Mouse (Mus musculus) embryonic facial prominence, embryonic 15.5 days (tissue): ENCODE data around the gene Prim2. TPM values are rescaled to one million over a fixed set of nuclear protein-coding genes. Genes with fewer than 3 reads are reported as not detected.
"Not testable (repeated sequence)": the region's sequence is repeated elsewhere in the genome, so short reads cannot be mapped to it uniquely, and the experiment has no call there.

Source experiments
- ATAC-seq: fragments of 200-750 bp; cut with Nextera tagmentation; 2 replicates; pipeline ENCODE4 v1.8.0; 2017; ENCODE audit warnings: low read depth, moderate TSS enrichment; ENCODE audit not compliant: insufficient number of reproducible peaks, low FRiP score, low TSS enrichment
- H3K27ac ChIP-seq: fragments of 300-500 bp; sonication (generic); replicated peaks from 2 replicates; pipeline ENCODE4 v1.5.1; 2015; ENCODE audit warnings: mild to moderate bottlenecking, inconsistent platforms
- H3K27me3 ChIP-seq: fragments of 300-500 bp; sonication (generic); 2 replicates; pipeline ENCODE4 v1.6.1; 2015; ENCODE audit warnings: inconsistent platforms
- H3K36me3 ChIP-seq: fragments of 300-500 bp; sonication (generic); 2 replicates; pipeline ENCODE4 v1.6.1; 2015; ENCODE audit warnings: mild to moderate bottlenecking, inconsistent platforms
- H3K4me1 ChIP-seq: fragments of 300-500 bp; sonication (generic); 2 replicates; pipeline ENCODE4 v1.6.1; 2015; ENCODE audit warnings: inconsistent platforms
- H3K4me2 ChIP-seq: fragments of 300-500 bp; sonication (generic); replicated peaks from 2 replicates; pipeline ENCODE4 v1.6.1; 2015; ENCODE audit warnings: mild to moderate bottlenecking, inconsistent platforms
- H3K4me3 ChIP-seq: fragments of 300-500 bp; sonication (generic); replicated peaks from 2 replicates; pipeline ENCODE4 v1.5.1; 2015; ENCODE audit warnings: mild to moderate bottlenecking, inconsistent platforms
- H3K9ac ChIP-seq: fragments of 300-500 bp; sonication (generic); 2 replicates; pipeline ENCODE4 v1.6.1; 2015; ENCODE audit warnings: inconsistent platforms
- H3K9me3 ChIP-seq: fragments of 300-500 bp; sonication (generic); replicated peaks from 2 replicates; pipeline ENCODE4 v1.6.1; 2016; ENCODE audit warnings: inconsistent platforms
- WGBS: fragments of 180-500 bp; shearing (Covaris S2); methylation state at CpG from one replicate; pipeline ENCODE4 v1.1.7; 2015; 5-methylcytosine and 5-hydroxymethylcytosine counted together
- polyA plus RNA-seq: library from polyadenylated mRNA; unstranded; fragments of >200 nt; fragmentation: Nextera tagmentation; extraction: Ambion mirVana; gene quantifications from 2 replicates; pipeline ENCODE4 v1.2.1, GENCODE M21; 2015

Gene Prim2
- polyA plus RNA-seq, 1 experiment from 2014 or later: 30.3 TPM

GRCm38 (mm10) chr1:33631002-33631618 is 38.5 kb downstream of the Prim2 start:
- H3K4me3 ChIP-seq, H3K9me3 ChIP-seq, H3K4me2 ChIP-seq, H3K4me1 ChIP-seq, ATAC-seq, H3K27ac ChIP-seq, H3K27me3 ChIP-seq, H3K9ac ChIP-seq: not testable (repeated sequence)
- WGBS: 92% methylated on average over 1 of the region's 1 CpGs
- H3K36me3 ChIP-seq: peaks cover 24% of the 10 kb centered on the region

- no peak overlapping the region for H3K4me3 ChIP-seq
- no peaks in the 10 kb centered on the region for H3K4me1 ChIP-seq
- H3K4me2 ChIP-seq: no peak overlapping the region
- ATAC-seq: no peak
- no peak overlapping the region for H3K9ac ChIP-seq
- H3K36me3 ChIP-seq: peaks cover 12% of the 10 kb centered on the region; the same call in 1 of the 2 replicates
- no peak overlapping the region for H3K27ac ChIP-seq
- WGBS: 83% methylated on average over 6 of the region's 6 CpGs
- no peaks in the 10 kb centered on the region for H3K9me3 ChIP-seq
- no peaks in the 10 kb centered on the region for H3K27me3 ChIP-seq
Observed at GRCm38 (mm10) chr1:33627803-33628202, 41.8 kb downstream of the Prim2 start.

- no peak for ATAC-seq
- Histone ChIP-seq H3K4me3 (no peak overlapping the region), H3K9me3 (no peaks in the 10 kb centered on the region), H3K36me3 (peaks cover 11% of the 10 kb centered on the region; the same call in 1 of the 2 replicates), H3K4me2 (no peak overlapping the region), H3K9ac (no peak overlapping the region), H3K27me3 (no peaks in the 10 kb centered on the region), H3K4me1 (no peaks in the 10 kb centered on the region), H3K27ac (no peak overlapping the region)
- 88% methylated on average over 2 of the region's 2 CpGs for WGBS
Observed at GRCm38 (mm10) chr1:33627070-33627469, 42.5 kb downstream of the Prim2 start.

- H3K4me2 ChIP-seq: no peak overlapping the region
- ATAC-seq: no peak
- WGBS: 90% methylated on average over 6 of the region's 6 CpGs
- H3K36me3 ChIP-seq: peaks cover 11% of the 10 kb centered on the region; the same call in 1 of the 2 replicates
- H3K9ac ChIP-seq: no peak overlapping the region
- H3K27ac ChIP-seq: no peak overlapping the region
- no peaks in the 10 kb centered on the region for H3K4me1 ChIP-seq
- no peak overlapping the region for H3K4me3 ChIP-seq
- no peaks in the 10 kb centered on the region for H3K27me3 ChIP-seq
- H3K9me3 ChIP-seq: no peaks in the 10 kb centered on the region
Observed at GRCm38 (mm10) chr1:33624900-33625299, 44.7 kb downstream of the Prim2 start.

GRCm38 (mm10) chr1:33624441-33624840 is 45.2 kb downstream of the Prim2 start:
- H3K36me3 ChIP-seq: peaks cover 8% of the 10 kb centered on the region; the same call in 1 of the 2 replicates
- no peak overlapping the region for H3K27ac ChIP-seq
- H3K4me2 ChIP-seq: no peak overlapping the region
- H3K9me3 ChIP-seq: no peaks in the 10 kb centered on the region
- H3K9ac ChIP-seq: no peak overlapping the region
- 86% methylated on average over 4 of the region's 4 CpGs for WGBS
- no peak for ATAC-seq
- H3K4me3 ChIP-seq: no peak overlapping the region
- H3K27me3 ChIP-seq: no peaks in the 10 kb centered on the region
- no peaks in the 10 kb centered on the region for H3K4me1 ChIP-seq

- no peak for ATAC-seq
- H3K4me1 ChIP-seq: no peaks in the 10 kb centered on the region
- no peak overlapping the region for H3K9ac ChIP-seq
- no peak overlapping the region for H3K4me3 ChIP-seq
- no peaks in the 10 kb centered on the region for H3K27me3 ChIP-seq
- no peaks in the 10 kb centered on the region for H3K9me3 ChIP-seq
- H3K27ac ChIP-seq: no peak overlapping the region
- H3K4me2 ChIP-seq: no peak overlapping the region
- H3K36me3 ChIP-seq: peaks cover 4% of the 10 kb centered on the region; the same call in 1 of the 2 replicates
- WGBS: 89% methylated on average over 10 of the region's 10 CpGs
Observed at GRCm38 (mm10) chr1:33621791-33622190, 47.8 kb downstream of the Prim2 start.

GRCm38 (mm10) chr1:33620091-33620788 is 49.4 kb downstream of the Prim2 start:
- ATAC-seq: no peak
- Histone ChIP-seq H3K36me3 (peaks cover 4% of the 10 kb centered on the region; the same call in 1 of the 2 replicates), H3K27ac (no peak overlapping the region), H3K4me1 (no peaks in the 10 kb centered on the region), H3K9me3 (no peaks in the 10 kb centered on the region), H3K9ac (no peak overlapping the region), H3K4me2 (no peak overlapping the region), H3K4me3 (no peak overlapping the region), H3K27me3 (no peaks in the 10 kb centered on the region)
- WGBS: 87% methylated on average over 9 of the region's 9 CpGs

- not testable (repeated sequence) for H3K4me1 ChIP-seq, H3K27me3 ChIP-seq, H3K4me2 ChIP-seq, H3K4me3 ChIP-seq, H3K27ac ChIP-seq, H3K9ac ChIP-seq, H3K36me3 ChIP-seq, ATAC-seq, H3K9me3 ChIP-seq
- WGBS: 94% methylated on average over 6 of the region's 6 CpGs
Observed at GRCm38 (mm10) chr1:33616642-33617041, 53.0 kb downstream of the Prim2 start.

GRCm38 (mm10) chr1:33612100-33612499 is 57.5 kb downstream of the Prim2 start:
- no peaks in the 10 kb centered on the region for H3K9me3 ChIP-seq
- WGBS: 65% methylated on average over 1 of the region's 1 CpGs
- ATAC-seq: no peak
- H3K27me3 ChIP-seq: no peaks in the 10 kb centered on the region
- no peak overlapping the region for H3K4me3 ChIP-seq
- H3K27ac ChIP-seq: no peak overlapping the region
- H3K9ac ChIP-seq: no peak overlapping the region
- no peaks in the 10 kb centered on the region for H3K36me3 ChIP-seq
- H3K4me1 ChIP-seq: no peaks in the 10 kb centered on the region
- H3K4me2 ChIP-seq: no peak overlapping the region

- H3K27ac ChIP-seq: no peak overlapping the region
- WGBS: 72% methylated on average over 14 of the region's 14 CpGs
- H3K27me3 ChIP-seq: no peaks in the 10 kb centered on the region
- H3K4me1 ChIP-seq: no peaks in the 10 kb centered on the region
- no peaks in the 10 kb centered on the region for H3K9me3 ChIP-seq
- H3K4me2 ChIP-seq: no peak overlapping the region
- no peak for ATAC-seq
- no peak overlapping the region for H3K9ac ChIP-seq
- H3K36me3 ChIP-seq: no peaks in the 10 kb centered on the region
- no peak overlapping the region for H3K4me3 ChIP-seq
Observed at GRCm38 (mm10) chr1:33610026-33610721, 59.4 kb downstream of the Prim2 start.

GRCm38 (mm10) chr1:33608133-33608532 is 61.5 kb downstream of the Prim2 start:
- Histone ChIP-seq H3K4me3 (no peak overlapping the region), H3K36me3 (no peaks in the 10 kb centered on the region), H3K9me3 (no peaks in the 10 kb centered on the region), H3K4me2 (no peak overlapping the region), H3K27ac (no peak overlapping the region), H3K27me3 (no peaks in the 10 kb centered on the region), H3K4me1 (no peaks in the 10 kb centered on the region), H3K9ac (no peak overlapping the region)
- ATAC-seq: no peak
- WGBS: 74% methylated on average over 2 of the region's 2 CpGs
